Mouse (Mus musculus): ENCODE measurements at regions not wholly inside any gene's neighbourhood (a gene's known extent, or its start where the extent isn't known, plus 50 kb on each side); places are given as distances from the start of the nearest gene placed in this dataset.

GRCm38 (mm10) chr15:102776218-102776850 lies 54.4 kb upstream of the Calcoco1 start:
- DNase-seq (ENCODE audit: extremely low spot score, low spot score): no peak

- DNase-seq (ENCODE audit: extremely low spot score, low spot score): no peak
Measured at GRCm38 (mm10) chr15:102780626-102781025, 58.6 kb upstream of the Calcoco1 start.

- DNase-seq (ENCODE audit: extremely low spot score, low spot score): no peak
Measured at GRCm38 (mm10) chr15:102782988-102783799, 61.2 kb upstream of the Calcoco1 start.

GRCm38 (mm10) chr15:102785055-102785820 lies 63.3 kb upstream of the Calcoco1 start:
- DNase-seq (ENCODE audit: extremely low spot score, low spot score): peak; percentile 69

- DNase-seq (ENCODE audit: extremely low spot score, low spot score): peak; percentile 31
Measured at GRCm38 (mm10) chr15:102788846-102789518, 67.0 kb upstream of the Calcoco1 start.

GRCm38 (mm10) chr15:102797020-102797618 lies 75.1 kb upstream of the Calcoco1 start:
- DNase-seq (ENCODE audit: extremely low spot score, low spot score): no peak

GRCm38 (mm10) chr15:102800049-102800448 lies 78.1 kb upstream of the Calcoco1 start:
- DNase-seq (ENCODE audit: extremely low spot score, low spot score): no peak

GRCm38 (mm10) chr15:102802265-102802813 lies 80.4 kb upstream of the Calcoco1 start:
- no peak for DNase-seq (ENCODE audit: extremely low spot score, low spot score)

- DNase-seq (ENCODE audit: extremely low spot score, low spot score): no peak
Measured at GRCm38 (mm10) chr15:102807353-102807752, 85.4 kb upstream of the Calcoco1 start.

- DNase-seq (ENCODE audit: extremely low spot score, low spot score): no peak
Measured at GRCm38 (mm10) chr15:102819181-102819580, 97.2 kb upstream of the Calcoco1 start.

- no peak for DNase-seq (ENCODE audit: extremely low spot score, low spot score)
Measured at GRCm38 (mm10) chr15:102839688-102840087, 81.2 kb upstream of the Hoxc13 start.

GRCm38 (mm10) chr15:102862374-102862773 lies 58.5 kb upstream of the Hoxc13 start:
- no peak for DNase-seq (ENCODE audit: extremely low spot score, low spot score)

- DNase-seq (ENCODE audit: extremely low spot score, low spot score): no peak
Measured at GRCm38 (mm10) chr15:102866788-102867187, 54.1 kb upstream of the Hoxc13 start.
